Mouse (Mus musculus): ENCODE data around the gene Ucp3. TPM values are rescaled to one million over a fixed set of nuclear protein-coding genes. Genes with fewer than 3 reads are reported as not detected.
"Not testable (repeated sequence)": the region's sequence is repeated elsewhere in the genome, so short reads cannot be mapped to it uniquely, and the experiment has no call there.

Ucp3 gene
- polyA plus RNA-seq, 1 experiment from 2014 or later: not detected

DNA sequence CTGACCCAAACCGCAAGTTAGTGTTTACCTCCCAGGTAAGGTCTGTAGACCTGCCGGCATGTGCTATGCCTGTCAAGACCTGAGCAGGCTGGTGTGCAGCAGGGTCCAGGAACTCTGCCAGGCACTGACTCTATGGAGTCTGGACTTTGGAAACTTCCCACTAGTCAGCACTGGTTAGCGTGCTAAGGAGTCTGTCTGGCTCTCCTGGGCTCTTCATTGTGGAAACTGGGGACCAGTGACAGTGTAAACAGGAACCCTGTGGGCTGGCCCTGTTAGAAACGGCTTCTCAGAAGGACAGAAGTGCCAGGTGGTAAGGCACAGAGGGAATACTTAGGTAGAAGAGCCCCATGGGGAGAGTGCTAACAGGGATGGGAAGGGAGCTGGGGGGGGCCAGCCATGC, 7.5 kb upstream of the Ucp3 start:
- WGBS (ENCODE audit: missing documents): 74% methylated on average over 4 of the region's 4 CpGs
- Histone ChIP-seq H3K27ac (no peak overlapping the region), H3K4me3 (ENCODE audit: inconsistent target) (no peak overlapping the region), H3K79me2 (ENCODE audit: inconsistent target) (no peaks in the 10 kb centered on the region), H3K36me3 (ENCODE audit: inconsistent target) (peaks cover 10% of the 10 kb centered on the region; the same call in 1 of the 2 replicates)

GRCm38 (mm10) chr7:100465656-100466309, 7.0 kb upstream of the Ucp3 start:
- no peaks in the 10 kb centered on the region for H3K79me2 ChIP-seq (ENCODE audit: inconsistent target)
- no peak overlapping the region for H3K4me3 ChIP-seq (ENCODE audit: inconsistent target)
- 48% methylated on average over 5 of the region's 5 CpGs for WGBS (ENCODE audit: missing documents)
- H3K36me3 ChIP-seq (ENCODE audit: inconsistent target): peaks cover 13% of the 10 kb centered on the region; the same call in 1 of the 2 replicates
- no peak overlapping the region for H3K27ac ChIP-seq

GRCm38 (mm10) chr7:100466781-100467510, 5.8 kb upstream of the Ucp3 start:
- no peak overlapping the region for H3K4me3 ChIP-seq (ENCODE audit: inconsistent target)
- H3K79me2 ChIP-seq (ENCODE audit: inconsistent target): no peaks in the 10 kb centered on the region
- no peak overlapping the region for H3K27ac ChIP-seq
- 93% methylated on average over 10 of the region's 11 CpGs for WGBS (ENCODE audit: missing documents)
- peaks cover 13% of the 10 kb centered on the region; the same call in 1 of the 2 replicates for H3K36me3 ChIP-seq (ENCODE audit: inconsistent target)

GRCm38 (mm10) chr7:100468761-100469160, 4.0 kb upstream of the Ucp3 start:
- 93% methylated on average over 6 of the region's 6 CpGs for WGBS (ENCODE audit: missing documents)

GRCm38 (mm10) chr7:100469502-100469901, 3.3 kb upstream of the Ucp3 start:
- no peak overlapping the region for H3K4me3 ChIP-seq (ENCODE audit: inconsistent target)
- H3K27ac ChIP-seq: no peak overlapping the region
- H3K79me2 ChIP-seq (ENCODE audit: inconsistent target): no peaks in the 10 kb centered on the region
- 100% methylated on average over 1 of the region's 1 CpGs for WGBS (ENCODE audit: missing documents)
- peaks cover 13% of the 10 kb centered on the region; the same call in 1 of the 2 replicates for H3K36me3 ChIP-seq (ENCODE audit: inconsistent target)

More at GRCm38 (mm10) chr7:100468761-100469160, 4.0 kb upstream of the Ucp3 start:
- peaks cover 13% of the 10 kb centered on the region; the same call in 1 of the 2 replicates for H3K36me3 ChIP-seq (ENCODE audit: inconsistent target)
- H3K27ac ChIP-seq: no peak overlapping the region
- no peak overlapping the region for H3K4me3 ChIP-seq (ENCODE audit: inconsistent target)
- no peaks in the 10 kb centered on the region for H3K79me2 ChIP-seq (ENCODE audit: inconsistent target)

DNA sequence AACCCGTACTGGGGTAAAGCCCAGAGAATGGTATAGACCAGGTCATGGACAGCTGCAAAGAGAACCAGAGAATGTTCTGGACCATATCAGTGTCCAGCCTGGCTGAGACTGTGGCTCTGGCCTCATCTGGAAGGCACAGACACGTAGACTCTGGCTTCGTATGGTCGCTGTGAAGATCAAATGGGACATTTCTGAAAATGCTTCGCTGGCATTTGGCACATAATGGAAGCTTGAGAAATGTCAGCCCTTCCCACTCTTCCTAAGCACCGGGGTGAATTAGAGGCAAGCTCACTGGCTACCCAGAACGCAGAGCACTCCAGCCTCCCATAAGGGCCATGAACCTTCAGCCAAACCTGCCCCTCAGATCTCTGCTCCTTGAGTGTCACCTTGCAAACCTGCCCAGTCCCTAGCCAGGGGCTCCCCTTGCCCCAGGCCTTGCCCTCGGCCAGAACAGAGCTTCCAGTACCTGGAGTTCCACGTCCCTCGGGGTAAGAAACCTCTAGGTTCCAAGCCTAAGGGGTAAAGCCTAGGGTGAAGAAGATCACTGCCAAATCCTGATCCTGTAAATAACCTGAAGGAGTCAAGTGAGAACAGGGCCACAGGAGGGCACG, 1.9 kb upstream of the Ucp3 start:
- H3K79me2 ChIP-seq (ENCODE audit: inconsistent target): no peaks in the 10 kb centered on the region
- no peak overlapping the region for H3K4me3 ChIP-seq (ENCODE audit: inconsistent target)
- peaks cover 13% of the 10 kb centered on the region; the same call in 1 of the 2 replicates for H3K36me3 ChIP-seq (ENCODE audit: inconsistent target)
- no peak overlapping the region for H3K27ac ChIP-seq
- 96% methylated on average over 11 of the region's 11 CpGs for whole genome bisulfite sequencing (ENCODE audit: missing documents)

- H3K36me3 ChIP-seq (ENCODE audit: inconsistent target): peaks cover 13% of the 10 kb centered on the region; the same call in 1 of the 2 replicates
- H3K27ac ChIP-seq: no peak overlapping the region
- H3K79me2 ChIP-seq (ENCODE audit: inconsistent target): no peaks in the 10 kb centered on the region
- WGBS (ENCODE audit: missing documents): 100% methylated on average over 1 of the region's 1 CpGs
- H3K4me3 ChIP-seq (ENCODE audit: inconsistent target): no peak overlapping the region
Observed at GRCm38 (mm10) chr7:100471407-100471797, 1.4 kb upstream of the Ucp3 start.

DNA sequence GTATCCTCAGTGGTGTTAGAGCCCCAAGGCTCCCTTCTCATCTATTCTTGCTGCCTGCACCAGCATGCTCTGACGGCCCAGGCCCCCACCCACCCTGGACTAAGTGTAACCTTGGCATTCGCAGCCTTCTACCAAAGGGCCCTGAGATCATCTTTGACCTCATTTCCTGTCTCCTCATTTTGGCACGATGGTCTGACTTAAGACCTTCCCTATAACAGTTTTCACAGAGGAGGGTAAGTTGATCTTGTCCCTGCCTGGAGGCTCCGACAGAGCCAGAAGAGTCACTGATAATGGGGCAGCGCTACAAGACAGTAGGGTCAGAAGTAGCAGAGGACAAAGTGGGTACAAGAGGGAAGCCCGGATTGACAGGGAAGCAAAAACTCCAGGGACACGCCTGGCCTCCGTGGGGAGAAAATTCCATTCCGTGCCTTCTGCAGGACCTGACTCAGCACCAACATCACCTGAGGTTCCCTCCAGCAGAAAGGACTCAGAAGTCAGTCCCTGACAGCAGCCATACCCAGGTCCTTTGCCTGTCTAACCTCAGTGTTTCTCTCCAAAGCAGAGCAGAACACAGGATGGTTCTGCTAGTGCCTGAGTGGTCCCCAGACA, 1.2 kb downstream of the Ucp3 start:
- 85% methylated on average over 6 of the region's 9 CpGs for WGBS (ENCODE audit: missing documents)
- H3K36me3 ChIP-seq (ENCODE audit: inconsistent target): peaks cover 13% of the 10 kb centered on the region; the same call in 1 of the 2 replicates
- no peak overlapping the region for H3K27ac ChIP-seq
- H3K4me3 ChIP-seq (ENCODE audit: inconsistent target): no peak overlapping the region
- H3K79me2 ChIP-seq (ENCODE audit: inconsistent target): no peaks in the 10 kb centered on the region

DNA sequence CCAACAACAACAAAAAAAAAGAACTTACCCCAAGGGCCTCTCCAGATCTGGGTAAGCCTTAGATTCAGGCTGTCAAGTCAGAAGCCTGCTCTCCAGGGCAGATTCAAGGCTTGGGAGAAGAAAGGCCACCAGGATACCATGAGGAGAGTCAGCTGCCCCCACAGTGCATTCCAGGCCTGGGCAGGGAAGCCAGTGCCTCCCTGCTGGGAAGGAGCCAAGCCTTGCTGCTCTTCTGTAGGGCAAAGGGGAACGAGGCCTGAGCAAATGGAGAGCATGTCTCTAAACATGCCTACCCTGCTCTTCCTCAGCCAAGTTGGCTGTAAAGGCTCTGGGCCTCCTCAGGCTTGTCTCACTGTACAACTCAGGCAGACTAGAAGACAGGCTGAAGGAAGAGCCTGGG, 1.9 kb downstream of the Ucp3 start:
- H3K79me2 ChIP-seq (ENCODE audit: inconsistent target): no peaks in the 10 kb centered on the region
- WGBS (ENCODE audit: missing documents): 57% methylated on average over 1 of the region's 1 CpGs
- H3K36me3 ChIP-seq (ENCODE audit: inconsistent target): peaks cover 8% of the 10 kb centered on the region; the same call in 1 of the 2 replicates
- H3K4me3 ChIP-seq (ENCODE audit: inconsistent target): no peak overlapping the region
- no peak overlapping the region for H3K27ac ChIP-seq

GRCm38 (mm10) chr7:100479100-100479822, 6.5 kb downstream of the Ucp3 start:
- Histone ChIP-seq H3K36me3 (ENCODE audit: inconsistent target) (no peaks in the 10 kb centered on the region), H3K4me3 (ENCODE audit: inconsistent target) (no peak overlapping the region), H3K27ac (no peak overlapping the region), H3K79me2 (ENCODE audit: inconsistent target) (no peaks in the 10 kb centered on the region)
- 95% methylated on average over 20 of the region's 20 CpGs for WGBS (ENCODE audit: missing documents)

- no peak overlapping the region for H3K27ac ChIP-seq
- no peak overlapping the region for H3K4me3 ChIP-seq (ENCODE audit: inconsistent target)
- H3K79me2 ChIP-seq (ENCODE audit: inconsistent target): no peaks in the 10 kb centered on the region
- WGBS (ENCODE audit: missing documents): 77% methylated on average over 15 of the region's 15 CpGs
- no peaks in the 10 kb centered on the region for H3K36me3 ChIP-seq (ENCODE audit: inconsistent target)
Observed at GRCm38 (mm10) chr7:100479823-100480164, 7.0 kb downstream of the Ucp3 start.

GRCm38 (mm10) chr7:100480175-100480574, 7.4 kb downstream of the Ucp3 start:
- no peak overlapping the region for H3K27ac ChIP-seq
- H3K36me3 ChIP-seq (ENCODE audit: inconsistent target): no peaks in the 10 kb centered on the region
- H3K4me3 ChIP-seq (ENCODE audit: inconsistent target): no peak overlapping the region
- H3K79me2 ChIP-seq (ENCODE audit: inconsistent target): no peaks in the 10 kb centered on the region
- WGBS (ENCODE audit: missing documents): 92% methylated on average over 15 of the region's 17 CpGs

DNA sequence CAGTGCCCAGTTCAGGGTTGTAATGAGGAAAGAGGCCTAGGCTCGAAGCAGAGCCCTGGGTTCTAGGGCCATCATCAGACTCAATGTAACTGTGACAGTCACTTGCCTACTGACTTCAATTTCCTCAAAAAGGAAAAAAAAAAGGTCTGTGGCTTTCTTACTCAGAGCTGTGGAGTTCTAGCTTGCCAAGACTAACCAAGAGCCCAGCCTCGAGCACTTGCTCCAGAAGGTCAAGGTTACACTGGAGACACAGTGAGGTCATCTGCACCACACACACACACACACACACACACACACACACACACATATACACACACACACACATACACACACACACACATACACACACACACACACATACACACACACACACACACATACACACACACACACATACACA, 9.3 kb downstream of the Ucp3 start:
- H3K79me2 ChIP-seq (ENCODE audit: inconsistent target); H3K36me3 ChIP-seq (ENCODE audit: inconsistent target); H3K4me3 ChIP-seq (ENCODE audit: inconsistent target); H3K27ac ChIP-seq: not testable (repeated sequence)
- WGBS (ENCODE audit: missing documents): 50% methylated on average over 1 of the region's 2 CpGs

DNA sequence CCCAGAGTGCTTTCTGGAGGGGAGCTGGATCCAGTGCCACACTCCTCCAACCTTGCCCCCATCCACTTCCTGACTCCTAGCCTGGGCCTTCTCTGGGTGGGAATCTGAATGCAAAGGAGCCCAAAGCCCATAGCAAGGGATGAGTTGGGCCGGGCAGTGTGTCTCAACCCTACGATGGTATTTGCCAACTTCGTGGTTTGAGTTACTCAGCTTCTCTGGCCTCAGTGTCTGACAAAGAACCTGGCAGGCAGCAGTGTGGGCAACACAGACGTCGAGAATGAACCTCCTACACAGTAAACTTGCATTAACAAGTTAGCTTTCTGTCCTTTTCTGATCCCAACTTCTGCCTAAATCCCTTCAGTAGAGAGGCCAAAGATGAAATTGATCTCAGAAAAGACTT, 11.7 kb downstream of the Ucp3 start:
- Histone ChIP-seq H3K79me2 (ENCODE audit: inconsistent target) (no peaks in the 10 kb centered on the region), H3K36me3 (ENCODE audit: inconsistent target) (no peaks in the 10 kb centered on the region), H3K4me3 (ENCODE audit: inconsistent target) (no peak overlapping the region), H3K27ac (no peak overlapping the region)
- 13% methylated on average over 5 of the region's 5 CpGs for WGBS (ENCODE audit: missing documents)
